Mouse (Mus musculus) left cerebral cortex, postnatal 10 days (tissue): ENCODE measurements around the gene Adh1. TPM values are rescaled to one million over a fixed set of nuclear protein-coding genes. Genes with fewer than 3 reads are reported as not detected.

Source experiments
- DNase-seq, 2 experiments: peaks; one replicate each; pipeline ENCODE4 v3.0.0; 2021 to 2022; ENCODE audit warnings: low spot score in 2 of 2, mixed read lengths in 1 of 2; ENCODE audit errors: extremely low spot score in 1 of 2
- intact Hi-C: fragments of 180-260 bp; cut with DNase I; formaldehyde crosslinking; loops from one replicate; pipeline ENCODE4 v1.15.1; 2025
- total RNA-seq, 2 experiments: library from RNA; stranded (reverse); gene quantifications; 2 replicates each; pipeline ENCODE4 v1.2.3; 2021

The Adh1 gene
- total RNA-seq, 2 experiments from 2014 or later, result 2.0 to 3.4 TPM

DNA sequence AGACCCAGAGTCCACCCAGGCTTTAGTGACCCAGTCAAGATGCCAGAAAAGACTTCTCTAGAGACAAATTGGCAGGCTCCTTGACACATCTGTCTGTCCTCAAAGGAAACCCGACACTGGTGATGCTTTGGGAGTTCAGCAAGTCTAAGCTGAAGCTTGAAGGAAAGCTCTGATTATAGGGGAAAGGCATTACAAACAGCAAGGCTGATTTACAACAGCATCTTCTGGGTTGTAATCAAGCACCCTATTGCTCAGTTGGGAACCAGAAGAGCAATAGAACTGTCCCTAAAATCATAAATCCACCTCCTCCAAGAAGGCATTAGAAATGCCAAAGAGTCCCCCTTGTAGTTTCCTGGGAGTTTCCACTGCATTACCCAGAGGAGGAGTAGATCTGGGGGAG lies 9.7 kb downstream of the Adh1 start:
- intact Hi-C loops, result no loop called here
- DNase-seq, result no peak

GRCm38 (mm10) chr3:138271297-138271696 lies 10.5 kb downstream of the Adh1 start:
- intact Hi-C loops, result no loop called here

DNA sequence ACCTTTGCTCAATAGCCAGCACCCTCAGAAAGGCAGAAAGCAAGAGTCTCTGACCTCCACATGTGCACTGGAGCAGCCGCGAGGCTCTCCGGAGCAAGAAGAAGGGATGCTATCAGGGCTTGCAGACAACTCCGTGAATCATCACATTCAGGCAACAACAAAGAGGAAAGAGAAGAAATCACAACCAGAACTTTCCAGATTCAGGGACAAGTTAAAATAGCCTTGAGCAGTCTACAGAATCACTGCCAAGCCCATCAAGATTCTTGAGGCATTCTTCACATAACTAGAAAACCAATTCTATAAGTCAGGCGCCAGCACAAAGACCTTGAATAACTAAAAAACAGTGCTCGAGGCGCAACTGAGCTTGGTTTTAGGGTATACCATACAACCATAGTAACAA lies 12.3 kb downstream of the Adh1 start:
- intact Hi-C loops, result no loop called here
- DNase-seq, result no peak

More at GRCm38 (mm10) chr3:138271297-138271696, 10.5 kb downstream of the Adh1 start:
- DNase-seq, result no peak

DNA sequence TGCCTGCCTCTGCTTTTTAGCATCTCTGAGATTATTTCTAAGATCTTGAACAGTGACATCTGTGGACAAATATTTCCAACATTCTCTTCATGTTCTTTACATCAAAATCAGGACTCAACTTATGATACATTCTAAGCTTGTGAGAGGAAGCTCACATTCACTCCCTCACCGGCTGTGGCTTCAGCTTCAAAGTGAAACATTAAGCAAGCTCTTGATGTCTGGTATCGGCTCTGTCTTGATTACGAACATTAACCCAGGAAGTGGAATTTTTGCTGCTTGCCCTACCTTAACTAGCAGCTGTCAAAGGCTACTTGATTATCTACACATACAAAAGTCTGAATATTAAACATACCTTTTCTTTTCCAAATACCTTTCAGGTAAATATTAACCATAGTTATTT lies 14.3 kb downstream of the Adh1 start:
- intact Hi-C loops, result no loop called here
- DNase-seq, result no peak

- DNase-seq, result no peak
- intact Hi-C loops, result no loop called here
Observed at GRCm38 (mm10) chr3:138282556-138282955, 21.8 kb downstream of the Adh1 start.

DNA sequence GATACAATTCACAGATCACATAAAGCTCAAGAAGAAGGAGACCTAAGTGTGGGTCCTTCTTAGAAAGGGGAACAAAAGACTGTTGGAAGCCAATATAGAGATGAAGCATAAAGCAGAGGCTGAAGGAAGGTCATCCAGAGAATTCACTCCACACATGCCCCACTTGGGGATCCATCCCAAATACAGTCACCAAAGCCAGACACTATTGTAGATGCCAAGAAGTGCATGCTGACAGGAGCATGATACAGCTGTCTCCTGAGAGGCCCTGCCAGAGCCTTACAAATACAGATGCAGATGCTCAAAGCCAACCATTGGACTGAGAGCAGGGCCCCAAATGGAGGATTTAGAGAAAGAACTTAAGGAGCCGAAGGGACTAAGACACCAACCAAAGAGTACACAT lies 23.0 kb downstream of the Adh1 start:
- DNase-seq, result no peak
- intact Hi-C loops, result no loop called here

DNA sequence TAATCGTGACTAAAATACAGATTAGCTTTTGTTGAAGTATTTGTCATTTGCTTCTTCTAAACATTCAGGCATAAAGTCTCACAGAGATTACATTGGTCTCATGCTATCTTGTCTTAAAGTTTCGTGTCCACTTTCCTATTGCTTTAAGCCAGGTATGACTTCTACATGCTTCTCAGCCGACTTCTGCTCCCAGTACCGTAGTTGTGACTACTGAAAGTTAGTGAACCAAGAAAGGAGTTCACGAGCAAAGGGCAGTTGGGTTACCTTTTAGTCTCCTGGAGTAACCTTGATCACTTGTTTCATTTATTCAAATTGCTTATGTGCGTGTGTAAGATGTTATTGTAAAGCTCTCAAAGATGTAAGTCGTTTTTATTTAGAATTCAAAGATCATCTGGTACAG lies 25.2 kb downstream of the Adh1 start:
- DNase-seq, result no peak
- intact Hi-C loops, result no loop called here

- intact Hi-C loops, result no loop called here
- DNase-seq, result no peak
Observed at GRCm38 (mm10) chr3:138287686-138288085, 26.9 kb downstream of the Adh1 start.

- DNase-seq, result no peak
- intact Hi-C loops, result no loop called here
Observed at GRCm38 (mm10) chr3:138290672-138291071, 29.9 kb downstream of the Adh1 start.

GRCm38 (mm10) chr3:138291529-138292117 lies 30.8 kb downstream of the Adh1 start:
- intact Hi-C loops, result no loop called here
- DNase-seq, result no peak

GRCm38 (mm10) chr3:138293298-138293895 lies 32.6 kb downstream of the Adh1 start:
- intact Hi-C loops, result no loop called here
- DNase-seq, result no peak

DNA sequence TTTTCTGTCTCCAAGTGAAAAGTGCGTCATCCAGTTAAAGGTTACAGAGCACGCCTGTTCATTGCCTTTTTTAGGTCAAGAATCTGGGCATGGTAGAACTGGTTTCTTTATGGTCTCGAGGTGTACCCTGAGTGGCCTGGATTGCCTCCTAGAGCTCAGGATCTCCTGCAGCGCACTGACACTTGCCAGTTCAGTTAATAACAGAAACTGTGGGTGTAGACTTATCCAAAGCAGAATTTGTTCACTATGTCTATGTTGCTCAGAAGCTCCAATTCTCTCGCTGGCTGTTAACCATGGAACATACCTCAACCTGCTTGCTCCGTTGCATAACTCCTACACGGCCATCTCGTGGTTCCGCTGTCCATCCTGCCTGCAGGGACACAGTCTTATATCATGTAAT lies 39.3 kb downstream of the Adh1 start:
- no peak for DNase-seq
- intact Hi-C loops, result no loop called here

DNA sequence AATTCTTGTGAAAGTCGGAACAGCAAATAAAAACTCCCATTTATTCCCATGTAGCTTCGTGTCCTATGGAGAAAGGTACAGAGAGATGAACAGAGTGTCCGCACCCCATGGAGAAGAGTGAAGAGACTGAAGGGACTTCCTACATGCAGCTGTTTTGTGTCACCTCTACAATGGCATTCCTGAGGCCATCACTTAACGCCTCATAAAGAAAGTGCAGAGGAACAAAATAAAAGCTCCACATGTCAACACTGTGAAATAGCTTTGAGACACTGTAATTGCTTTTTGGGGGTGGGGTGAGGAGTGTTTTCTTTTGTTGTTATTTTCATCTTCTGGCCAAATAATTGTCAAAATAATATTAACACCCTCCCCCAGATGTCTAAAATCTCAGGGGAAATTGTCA lies 41.9 kb downstream of the Adh1 start:
- no peak for DNase-seq
- intact Hi-C loops, result no loop called here

GRCm38 (mm10) chr3:138303771-138304488 lies 43.1 kb downstream of the Adh1 start:
- intact Hi-C loops, result no loop called here
- no peak for DNase-seq

- no peak for DNase-seq
- intact Hi-C loops, result no loop called here
Observed at GRCm38 (mm10) chr3:138304489-138304871, 43.7 kb downstream of the Adh1 start.

GRCm38 (mm10) chr3:138305486-138306289 lies 44.9 kb downstream of the Adh1 start:
- intact Hi-C loops, result no loop called here
- DNase-seq, result no peak

DNA sequence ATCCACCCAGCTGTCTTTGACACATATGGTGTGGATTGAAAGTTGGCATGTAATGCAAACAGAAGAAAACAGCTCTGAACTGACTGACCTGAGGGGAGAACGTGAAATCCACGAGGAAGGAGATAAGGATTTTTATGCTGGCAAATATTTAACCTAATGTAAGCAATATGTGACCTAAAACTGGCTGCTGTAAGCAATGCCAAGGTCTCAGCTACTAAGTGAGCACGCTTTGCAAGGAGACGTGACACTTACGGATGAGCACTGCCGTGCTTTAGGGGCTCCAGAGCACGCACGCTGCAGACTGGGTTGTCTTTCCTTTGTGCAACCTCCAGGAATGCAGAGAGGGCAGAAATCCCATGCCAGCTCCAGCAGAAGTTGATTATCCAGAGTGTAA lies 45.5 kb downstream of the Adh1 start:
- DNase-seq, result no peak
- intact Hi-C loops, result no loop called here

GRCm38 (mm10) chr3:138309910-138310309 lies 49.1 kb downstream of the Adh1 start:
- DNase-seq, result no peak
- intact Hi-C loops, result no loop called here

DNA sequence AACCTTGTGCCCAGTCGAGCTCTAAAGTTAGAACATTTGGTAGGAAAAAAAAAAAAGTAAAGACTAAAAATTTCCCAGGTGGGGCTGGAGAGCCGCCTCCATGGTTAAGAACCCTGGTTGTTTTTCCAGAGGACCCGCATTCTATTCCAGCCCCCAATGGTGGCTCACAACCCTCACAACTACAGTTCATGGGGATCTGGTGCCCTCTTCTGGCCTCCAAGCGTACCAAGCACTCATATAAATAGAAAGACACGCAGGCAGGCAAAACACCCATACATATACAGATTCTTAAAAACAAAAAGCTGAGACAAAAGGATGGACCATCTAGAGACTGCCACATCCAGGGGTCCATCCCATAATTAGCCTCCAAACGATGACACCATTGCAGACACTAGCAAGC lies 50.2 kb downstream of the Adh1 start:
- no peak for DNase-seq
- intact Hi-C loops, result no loop called here

DNA sequence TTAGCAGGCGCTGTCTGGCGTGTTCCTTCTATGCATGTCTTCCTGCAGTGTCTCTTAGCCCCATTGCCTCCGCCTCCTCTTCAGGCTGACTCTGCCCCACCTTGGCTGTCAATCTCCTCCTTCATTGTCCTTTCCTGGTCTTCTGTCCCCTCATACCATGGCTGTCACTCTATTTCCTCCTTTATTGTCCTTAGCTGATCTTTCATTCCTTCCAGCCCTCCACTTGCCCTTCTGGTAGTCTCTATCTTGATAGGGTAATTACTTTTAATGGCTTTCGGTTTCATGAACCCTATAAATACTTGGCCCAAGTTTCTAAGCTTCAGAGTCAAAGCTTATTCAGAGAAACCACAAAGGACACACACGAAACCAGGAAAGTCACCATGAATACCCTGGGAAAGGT lies 52.2 kb downstream of the Adh1 start, which contains the start of gene Adh6a:
Adh6a (plus strand) TSS at position 322 of the 400 bp plus-strand sequence.
- DNase-seq, result no peak
- intact Hi-C loops, result no loop called here
